Mouse (Mus musculus): ENCODE measurements around the gene Trim37.

Trim37 gene

DNA sequence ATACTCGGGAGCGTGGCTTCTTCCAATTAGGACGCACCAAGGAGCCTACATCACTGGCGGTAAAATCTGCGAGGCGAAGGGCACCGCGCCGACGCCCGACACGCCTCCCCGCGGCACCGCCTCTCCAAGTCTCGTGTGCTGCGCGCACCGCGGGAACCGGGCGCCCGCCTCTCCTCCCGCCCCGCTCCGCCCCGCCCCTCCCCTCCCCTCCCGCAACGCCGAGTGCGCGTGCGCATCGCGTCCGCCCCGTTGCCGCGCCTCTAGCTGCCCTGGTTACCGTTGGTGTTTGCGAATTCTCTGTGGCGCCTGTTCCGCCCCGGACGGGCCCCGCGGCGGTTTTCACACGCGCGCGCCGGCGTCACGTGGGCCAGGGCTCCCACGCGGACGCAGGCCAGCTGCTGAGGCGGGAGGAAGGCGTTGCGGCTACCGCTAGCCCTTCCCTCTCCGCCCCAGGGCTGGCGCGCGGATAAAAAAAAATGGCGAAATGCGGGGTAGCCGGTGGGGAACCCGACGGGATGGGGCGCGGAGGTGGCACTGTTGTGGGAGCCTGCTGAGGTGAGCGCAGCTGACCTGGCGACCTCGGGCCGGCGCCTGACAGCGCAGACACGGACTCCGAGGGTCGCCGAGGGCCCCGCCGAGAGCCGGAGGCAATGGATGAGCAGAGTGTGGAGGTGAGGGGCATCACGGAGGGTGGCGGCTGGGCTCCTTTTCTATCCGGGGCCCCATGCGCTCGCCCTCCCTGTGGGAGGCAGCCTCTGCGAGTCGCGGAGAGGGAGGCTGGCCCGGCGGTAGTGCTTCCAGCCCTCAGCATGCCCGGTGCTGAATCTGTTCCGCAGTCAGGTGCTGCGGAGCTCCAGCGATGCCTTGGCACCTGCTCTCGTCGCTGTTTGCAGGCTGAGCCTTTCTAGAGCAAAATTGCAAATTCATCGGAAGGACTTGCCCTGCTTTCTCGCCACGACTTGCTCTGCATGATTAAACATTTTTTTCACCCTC, at the start of gene Trim37:
Gene Trim37, plus strand, starts transcription at position 254 of the 993 bp plus-strand sequence.
- DNase-seq = peak; percentile 83

DNA sequence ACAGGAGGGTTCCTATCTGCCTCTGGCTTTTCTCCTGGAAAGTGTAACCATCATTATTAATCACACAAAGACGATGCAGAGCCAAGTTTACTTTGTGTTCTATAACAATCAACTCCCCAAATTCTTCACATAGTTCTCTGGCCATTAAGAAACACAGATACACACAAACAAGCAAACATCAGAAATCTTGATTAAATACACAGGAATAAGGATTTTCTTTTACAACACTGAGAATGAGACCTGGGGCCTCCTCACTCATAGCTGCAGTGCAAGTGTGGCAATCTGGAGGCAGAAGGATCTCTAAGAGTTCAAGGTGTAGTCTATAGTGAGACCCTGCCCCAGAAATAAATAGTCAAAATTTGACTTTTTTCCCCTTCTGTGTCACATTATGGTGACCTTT, 43.2 kb upstream of the Trim37 start:
- DNase-seq = no peak

DNA sequence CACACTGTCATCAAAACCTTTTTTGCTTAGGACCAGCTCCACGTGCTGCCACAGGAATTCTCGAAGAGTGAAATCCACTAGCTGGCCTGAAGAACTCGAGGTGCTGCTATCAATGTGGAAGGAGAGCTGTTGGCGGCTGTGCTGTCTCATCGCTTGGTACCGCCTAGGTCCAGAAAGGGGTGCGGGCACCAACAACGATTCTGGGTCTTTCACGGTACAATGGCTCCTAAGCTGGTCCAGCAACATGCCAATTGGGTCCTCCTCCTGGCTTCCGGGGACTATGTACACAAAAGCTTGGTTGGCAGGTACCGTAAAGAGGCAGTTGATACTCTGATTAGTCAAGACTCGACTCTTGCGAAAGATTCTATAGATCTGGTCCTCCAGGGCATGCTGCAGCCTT, 41.4 kb upstream of the Trim37 start:
- no peak for DNase-seq

DNA sequence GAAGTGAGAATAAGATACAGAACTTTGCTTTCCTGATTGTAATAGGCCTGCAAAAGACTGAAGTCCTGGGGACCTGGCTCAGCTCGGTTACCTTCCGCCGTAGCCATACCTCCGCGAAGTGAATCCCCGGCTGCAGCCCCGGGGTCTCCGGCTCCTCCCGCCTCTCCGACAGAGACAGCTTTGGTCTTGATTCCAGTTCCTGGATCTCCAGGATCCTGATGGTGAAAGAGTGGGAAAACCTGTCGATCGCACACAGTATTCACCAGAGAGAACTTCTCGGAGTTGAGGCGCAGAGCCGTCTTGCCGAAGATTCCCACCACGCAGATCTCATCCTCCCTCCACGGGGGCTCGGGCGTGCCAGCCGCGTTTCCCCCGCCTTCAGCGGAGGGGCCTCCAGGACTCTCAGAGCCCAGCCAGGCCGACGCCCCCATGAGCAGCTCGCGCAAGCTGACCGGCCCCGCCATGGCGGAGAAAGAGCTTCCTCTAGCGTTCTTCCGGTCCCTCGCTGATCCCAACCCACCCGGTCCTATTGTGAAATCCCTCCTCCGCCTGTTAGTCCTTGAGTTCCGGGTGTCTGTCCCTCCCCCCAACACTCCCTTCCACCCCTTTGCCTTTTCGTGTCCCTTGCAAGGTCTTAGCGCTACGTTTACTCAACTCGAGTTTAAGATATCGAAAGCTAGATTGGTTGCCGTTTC, 40.4 kb upstream of the Trim37 start, which contains the start of gene Smg8:
Gene Smg8, minus strand, starts transcription at position 485 of the 695 bp plus-strand sequence.
- DNase-seq = peak; percentile 72

DNA sequence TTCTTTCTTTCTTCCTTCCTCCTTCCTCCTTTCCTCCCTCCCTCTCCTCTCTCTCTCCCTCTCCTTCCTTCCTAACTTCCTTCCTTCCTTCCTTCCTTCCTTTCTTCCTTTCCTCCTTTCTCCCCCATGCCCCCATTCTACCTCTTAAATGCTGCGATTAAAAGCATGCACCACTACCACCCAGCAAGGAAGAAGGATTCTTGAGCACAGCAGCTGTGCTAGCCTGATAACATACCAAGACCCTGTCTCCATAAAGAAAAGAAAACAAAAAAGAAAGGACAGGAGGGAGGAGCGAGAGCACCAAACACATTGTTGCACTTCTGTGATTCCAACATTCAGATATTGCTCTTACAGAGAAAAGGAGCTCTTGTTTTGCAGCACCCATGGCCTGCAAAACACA, 39.7 kb upstream of the Trim37 start:
- no peak for DNase-seq

DNA sequence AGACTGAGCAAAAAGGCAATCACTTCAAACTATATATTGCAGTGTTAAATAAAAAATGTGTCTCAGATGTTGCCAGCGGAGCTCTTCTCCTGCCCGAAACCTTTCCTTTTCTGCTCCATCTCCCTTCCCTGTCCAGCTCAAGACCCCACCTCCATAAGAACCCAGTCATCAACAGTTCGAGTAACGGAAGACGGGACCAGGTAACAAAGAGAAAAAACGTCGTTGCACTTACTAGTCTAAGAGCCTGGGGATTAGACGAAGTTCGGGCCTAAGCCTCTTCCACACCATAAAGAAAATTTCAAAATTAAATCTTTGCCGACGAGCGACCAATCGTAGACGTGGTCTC, 18.5 kb upstream of the Trim37 start, which contains the start of gene Prr11:
Gene Prr11, minus strand, starts transcription at position 300 of the 346 bp plus-strand sequence.
- no peak for DNase-seq

DNA sequence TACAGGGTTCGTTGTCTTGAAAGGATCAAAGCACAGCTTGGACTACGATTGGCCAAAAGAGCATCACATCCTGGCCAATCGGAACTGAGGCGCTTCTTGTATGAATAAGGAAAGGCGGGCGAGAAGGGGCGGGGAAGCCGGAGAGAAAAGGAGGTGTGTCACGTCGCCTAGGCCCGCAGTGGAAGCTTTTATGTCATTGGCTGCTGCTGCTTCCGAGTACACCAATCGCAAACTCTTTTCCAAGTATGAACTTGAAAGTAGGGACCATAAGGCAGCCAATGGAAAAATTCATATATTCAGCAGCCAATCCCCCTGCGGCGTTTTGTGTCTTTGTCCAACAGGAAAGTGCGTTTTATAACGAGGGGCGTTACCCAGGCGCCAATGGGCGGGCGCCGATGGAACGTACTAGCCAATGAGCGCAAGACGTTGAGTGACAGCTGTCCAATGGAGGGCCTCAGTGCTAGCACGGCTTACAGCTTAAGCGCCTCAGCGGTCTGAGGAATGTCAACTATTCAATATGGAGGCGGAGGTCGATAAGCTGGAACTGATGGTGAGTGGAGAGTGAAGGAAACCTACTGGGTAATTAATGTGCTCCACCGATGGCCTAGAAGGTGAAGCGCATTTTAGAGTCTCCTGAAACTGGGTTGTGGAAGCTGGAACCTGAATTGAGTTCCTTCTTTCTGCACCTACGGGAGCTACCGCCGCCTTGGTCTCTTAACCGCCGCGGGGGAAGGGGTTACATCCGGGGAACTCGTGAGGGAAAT, 17.9 kb upstream of the Trim37 start, which contains the start of gene Ska2:
Gene Ska2, plus strand, starts transcription at position 480 of the 764 bp plus-strand sequence.
- DNase-seq = peak; percentile 93

DNA sequence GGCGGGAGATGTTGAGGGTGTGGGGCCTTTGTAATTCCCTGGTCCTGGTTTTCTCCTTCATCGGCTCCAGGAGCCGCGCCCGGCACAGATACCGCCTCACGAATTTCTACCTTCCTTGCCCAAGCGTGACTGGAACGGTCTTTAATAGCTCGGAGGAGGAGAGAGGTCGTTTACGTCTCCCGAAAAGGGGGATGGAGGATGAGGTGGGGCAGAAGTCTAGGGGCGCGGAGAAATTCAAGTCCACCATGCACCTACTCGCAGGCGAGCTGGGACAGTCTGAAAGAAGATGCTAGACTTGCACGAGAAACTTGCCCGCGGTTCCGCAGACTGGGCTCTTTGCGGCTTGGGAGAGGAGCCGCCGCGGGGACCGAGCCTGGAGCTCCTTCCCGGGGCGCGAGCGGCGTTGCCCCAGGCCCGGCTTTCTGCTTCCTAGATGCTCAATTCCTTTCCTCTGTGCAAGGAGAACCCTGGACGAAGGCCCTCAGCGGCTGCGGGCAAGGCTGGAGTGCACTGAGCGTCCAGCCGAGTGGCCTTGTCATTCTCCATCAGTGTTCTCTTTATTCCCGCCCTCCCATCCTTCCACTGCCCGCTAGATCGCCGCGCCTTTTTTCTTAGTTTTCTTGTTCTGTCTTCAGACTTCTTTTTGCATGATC, 17.2 kb upstream of the Trim37 start:
- no peak for DNase-seq

DNA sequence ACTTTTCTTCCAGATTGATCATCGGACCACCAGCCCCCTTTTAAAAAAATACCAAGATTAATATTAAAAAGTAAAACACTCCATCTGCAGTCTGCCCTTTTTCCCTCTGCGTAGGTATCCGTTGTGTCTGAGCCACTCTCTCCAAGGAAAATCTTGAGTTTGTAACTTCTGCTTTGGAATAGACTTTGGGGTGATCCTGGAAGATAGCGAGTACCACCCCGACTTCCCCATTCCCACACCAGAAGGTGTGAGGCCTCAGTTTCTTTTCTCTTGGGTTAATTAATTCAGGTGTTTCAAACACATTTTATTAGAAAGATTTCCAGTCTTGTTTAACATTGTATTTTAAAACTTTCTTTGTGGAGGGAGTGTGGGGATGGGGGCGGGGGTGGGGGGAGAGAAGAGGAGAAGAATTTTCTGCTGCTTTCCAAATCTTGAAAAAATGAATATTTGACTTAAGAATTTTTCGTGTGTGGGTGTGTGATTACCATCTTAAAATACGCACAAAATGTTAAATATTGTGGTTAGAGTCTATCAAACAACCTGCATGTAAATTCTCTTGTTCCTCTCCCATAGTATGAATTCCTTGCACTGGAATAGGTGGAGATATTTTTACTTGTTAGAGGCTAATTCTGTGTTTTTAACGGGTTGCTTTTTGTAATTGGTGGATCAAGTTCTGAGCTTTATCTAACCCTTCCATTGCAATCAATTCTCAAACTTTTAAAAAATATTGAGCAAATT, 16.5 kb upstream of the Trim37 start:
- DNase-seq = no peak

DNA sequence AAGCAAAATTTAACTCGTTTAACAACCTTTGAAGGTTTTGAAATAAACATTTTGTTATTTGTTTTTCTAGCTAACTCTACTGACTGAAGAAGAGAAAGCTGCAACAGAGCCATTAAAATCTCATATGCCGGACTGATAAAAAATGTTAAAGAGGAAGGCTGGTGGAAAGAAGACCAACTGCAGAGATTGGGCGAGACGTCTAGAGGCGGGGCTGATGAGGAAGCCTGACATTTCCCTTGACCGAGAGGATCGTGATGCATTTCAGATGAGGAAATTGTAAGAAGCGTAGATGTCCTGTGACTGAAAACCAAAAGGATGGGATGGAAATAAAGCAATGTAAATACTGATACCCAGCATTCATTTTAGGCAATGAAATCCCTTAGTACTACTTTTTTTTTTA, 5.0 kb upstream of the Trim37 start:
- no peak for DNase-seq

DNA sequence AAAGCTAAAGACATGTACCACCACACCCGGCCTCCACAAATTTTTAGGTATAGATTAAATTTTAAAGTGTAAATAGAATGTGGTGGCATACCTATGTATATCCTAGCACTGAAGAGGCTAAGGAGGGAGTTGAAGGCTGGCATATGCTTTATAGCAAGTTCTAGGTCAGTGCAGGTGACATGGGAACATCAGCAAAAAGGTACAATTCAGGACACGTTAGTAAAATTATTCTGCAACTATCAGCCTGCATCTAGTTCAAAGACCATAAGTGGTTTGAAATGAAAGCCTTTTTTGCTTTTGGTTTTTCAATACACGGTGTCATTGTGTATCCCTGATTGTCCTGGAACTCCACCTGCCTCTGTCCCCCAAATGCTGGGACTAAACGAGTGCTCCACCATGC, 1.3 kb upstream of the Trim37 start:
- DNase-seq = no peak

DNA sequence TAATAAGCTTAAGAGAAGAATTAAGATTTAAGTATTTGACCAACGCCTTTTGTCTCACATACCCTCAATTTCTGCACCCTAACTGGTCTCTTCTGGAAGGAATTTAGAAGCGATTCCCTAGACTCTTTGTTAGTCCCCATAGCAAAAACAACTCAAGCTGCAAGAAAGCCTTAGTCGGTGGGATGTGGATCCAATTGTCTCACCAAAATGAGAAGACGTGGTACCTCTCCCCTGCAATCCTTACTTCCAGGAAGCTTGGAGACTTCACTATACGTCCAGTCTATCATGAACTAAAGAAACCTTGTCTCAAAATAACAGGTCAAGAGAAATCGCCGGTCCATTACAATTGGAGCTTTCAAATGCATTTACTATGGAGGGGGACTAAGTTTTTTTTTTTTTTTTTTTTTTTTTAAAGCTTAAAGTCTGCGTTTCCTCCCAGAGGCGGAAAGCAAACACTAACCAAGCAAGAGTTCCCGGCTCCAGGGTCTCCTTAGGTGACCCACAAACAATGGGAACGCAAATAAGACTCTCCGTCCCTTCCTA, 525 bp upstream of the Trim37 start:
- no peak for DNase-seq

DNA sequence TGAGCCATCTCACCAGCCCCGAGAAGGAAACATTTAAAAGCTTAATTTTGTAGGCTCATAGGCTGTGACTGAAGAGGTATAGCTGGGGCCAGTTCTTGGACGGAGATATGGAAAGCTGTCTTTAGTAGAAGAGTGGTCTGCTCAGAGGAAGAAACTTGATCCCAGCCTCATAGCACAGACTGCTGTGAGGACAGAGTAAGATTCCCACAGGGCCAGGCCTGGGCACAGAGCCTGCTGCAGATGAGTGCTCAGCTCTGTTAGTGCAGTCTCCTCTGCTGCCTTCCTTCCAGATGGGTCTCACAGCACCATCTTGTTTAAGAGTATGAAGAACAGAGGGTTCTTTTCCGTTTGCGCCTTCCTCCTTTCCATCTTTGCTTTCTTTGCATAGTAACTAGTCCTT, 9.4 kb downstream of the Trim37 start:
- DNase-seq = no peak

DNA sequence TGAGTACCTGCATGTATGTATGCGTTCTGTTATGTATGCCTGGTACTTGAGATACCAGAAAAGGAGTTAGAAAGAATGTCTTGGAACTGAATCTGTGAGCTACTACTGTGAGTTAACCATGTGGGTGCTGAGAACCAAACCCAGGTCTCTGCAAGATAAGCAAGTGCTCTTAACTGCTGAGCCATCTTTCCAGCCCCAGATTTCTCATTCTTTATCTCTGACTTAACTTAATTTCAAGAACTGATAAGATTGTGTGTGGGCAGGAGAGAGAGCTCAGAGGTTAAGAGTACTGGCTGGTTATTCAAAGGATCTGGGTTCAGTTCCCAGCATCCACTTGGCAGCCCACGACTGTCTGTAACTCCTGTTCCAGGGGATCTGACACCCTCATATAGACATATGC, 31.1 kb downstream of the Trim37 start:
- no peak for DNase-seq

DNA sequence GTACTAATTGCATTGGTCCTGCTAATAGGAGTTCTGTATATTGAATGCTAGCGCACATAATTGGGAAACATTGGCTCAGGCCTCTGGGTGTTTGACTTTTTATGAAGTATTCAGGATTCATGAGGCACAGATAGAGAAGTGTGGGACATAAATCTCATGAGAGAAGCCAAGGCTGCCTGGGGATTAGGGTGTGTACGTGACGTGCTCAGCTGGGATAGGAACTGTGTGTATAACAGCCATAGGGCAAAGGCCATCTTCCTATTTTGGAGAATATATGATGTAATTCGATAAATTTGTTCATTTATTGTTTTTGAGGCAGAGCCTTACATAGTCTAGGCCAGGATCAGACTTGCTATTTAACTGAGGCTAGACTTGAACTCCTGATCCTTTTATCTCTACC, 35.8 kb downstream of the Trim37 start:
- DNase-seq = no peak

DNA sequence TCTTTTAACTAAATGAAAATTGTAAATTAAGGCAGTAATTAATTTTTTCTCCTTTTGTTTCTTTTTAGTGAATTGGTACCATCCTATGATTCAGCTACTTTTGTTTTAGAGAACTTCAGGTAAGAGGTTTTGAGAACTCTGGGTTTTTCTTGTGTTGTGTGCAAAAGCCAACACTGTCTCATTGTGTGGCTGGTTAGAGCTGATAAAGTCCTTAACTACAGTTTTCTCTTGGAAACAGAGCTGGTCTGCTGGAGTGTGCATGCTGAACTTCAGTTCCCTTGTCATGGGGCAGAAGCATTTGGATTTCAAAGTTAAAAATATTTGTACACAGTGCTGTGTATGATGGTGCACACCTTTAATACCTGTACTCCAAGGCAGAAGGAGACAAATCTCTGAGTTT, 36.9 kb downstream of the Trim37 start:
- no peak for DNase-seq

DNA sequence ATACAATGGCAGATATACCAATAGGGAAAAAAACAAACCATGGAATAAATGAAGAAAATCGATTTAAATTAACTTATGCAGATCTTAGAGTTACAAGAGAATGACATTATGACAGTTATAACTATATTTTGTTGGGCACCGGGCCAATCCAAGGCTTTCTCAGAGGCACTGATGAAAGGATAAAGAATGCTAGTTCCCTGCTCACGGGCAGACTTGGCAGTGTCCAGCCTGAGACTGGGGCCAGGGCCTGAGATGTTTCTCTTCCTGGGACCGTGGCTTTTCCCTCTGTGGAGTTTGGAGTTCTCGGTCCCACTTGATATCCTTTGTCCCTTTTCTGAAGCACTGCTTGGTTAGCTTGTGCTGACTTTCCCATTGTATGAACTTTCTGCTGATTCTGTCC, 46.7 kb downstream of the Trim37 start:
- DNase-seq = no peak

DNA sequence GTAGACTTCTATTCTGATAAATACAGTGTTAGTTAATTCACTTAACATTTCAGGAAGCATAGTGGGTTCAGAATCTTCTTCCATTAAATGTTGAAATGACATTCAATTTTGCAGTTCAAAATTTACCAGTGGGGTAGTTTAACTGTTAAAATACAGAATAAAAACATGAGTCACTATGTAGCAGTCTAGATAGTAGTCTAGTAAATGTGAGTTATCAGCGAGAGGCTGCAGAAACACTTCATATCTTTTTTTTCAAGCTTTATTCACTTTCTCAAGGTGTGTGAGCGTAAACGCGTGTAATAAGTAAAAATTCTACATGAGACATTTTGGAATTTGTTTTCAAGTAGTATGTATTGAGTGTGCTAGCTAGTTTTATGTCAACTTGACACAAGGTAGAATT, 48.2 kb downstream of the Trim37 start:
- no peak for DNase-seq

DNA sequence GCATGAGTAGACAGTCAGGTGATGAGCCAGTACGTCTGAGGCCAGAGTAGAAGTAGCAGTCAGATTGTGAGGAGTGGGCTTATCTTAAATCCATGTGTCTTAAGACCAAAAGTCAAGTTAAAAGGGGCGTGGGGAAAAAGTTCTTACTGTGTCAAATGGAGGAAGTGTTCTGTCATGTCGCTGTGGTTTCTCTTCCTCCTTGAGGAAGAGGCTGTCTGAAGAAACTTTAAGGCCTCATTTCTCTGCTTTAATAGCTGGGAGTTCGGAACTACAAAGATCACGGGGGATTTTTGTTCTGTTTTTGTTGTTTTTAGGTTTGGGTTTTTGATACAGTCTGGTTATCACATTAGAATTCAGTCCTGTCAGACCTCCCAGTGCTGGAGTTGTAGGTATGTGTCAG, 85.4 kb downstream of the Trim37 start:
- DNase-seq = no peak

DNA sequence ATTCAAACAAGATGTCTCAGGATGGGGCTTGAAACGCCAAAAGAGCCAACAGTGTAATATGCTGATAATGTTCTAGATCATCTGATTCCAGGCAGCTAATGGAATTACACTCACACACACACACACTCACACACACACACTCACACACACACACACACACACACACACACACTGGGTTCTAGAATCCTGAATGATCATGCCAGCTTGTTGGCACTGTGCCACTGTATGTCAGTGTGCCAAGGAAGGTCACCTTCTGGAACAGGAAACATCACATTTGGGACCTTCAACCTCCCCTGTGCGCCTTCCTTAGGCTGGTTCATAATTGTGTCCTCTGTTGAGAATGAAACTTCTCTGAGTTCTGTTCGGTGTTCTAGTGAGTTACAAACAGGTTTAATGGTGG, 95.8 kb downstream of the Trim37 start:
- DNase-seq = no peak

DNA sequence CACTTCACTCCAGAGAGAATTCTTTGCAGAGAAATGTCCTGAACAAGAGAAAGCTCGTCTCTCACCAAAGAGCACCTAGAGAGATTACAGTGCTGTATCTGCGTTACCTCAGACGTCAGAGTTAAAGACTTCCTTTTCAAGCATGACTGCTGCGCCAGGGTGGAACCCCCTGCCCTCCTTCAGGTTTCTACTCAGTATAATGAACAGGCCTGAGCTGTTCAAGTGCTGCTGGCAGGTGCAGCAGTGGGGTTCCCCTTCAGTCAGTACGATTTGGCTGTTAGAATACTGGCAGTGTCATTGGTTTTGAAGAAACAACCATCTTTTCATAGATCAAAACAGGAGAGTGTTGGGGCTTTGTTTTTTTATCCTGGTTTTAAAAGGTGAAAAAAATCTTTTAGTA, 100.2 kb downstream of the Trim37 start:
- no peak for DNase-seq

DNA sequence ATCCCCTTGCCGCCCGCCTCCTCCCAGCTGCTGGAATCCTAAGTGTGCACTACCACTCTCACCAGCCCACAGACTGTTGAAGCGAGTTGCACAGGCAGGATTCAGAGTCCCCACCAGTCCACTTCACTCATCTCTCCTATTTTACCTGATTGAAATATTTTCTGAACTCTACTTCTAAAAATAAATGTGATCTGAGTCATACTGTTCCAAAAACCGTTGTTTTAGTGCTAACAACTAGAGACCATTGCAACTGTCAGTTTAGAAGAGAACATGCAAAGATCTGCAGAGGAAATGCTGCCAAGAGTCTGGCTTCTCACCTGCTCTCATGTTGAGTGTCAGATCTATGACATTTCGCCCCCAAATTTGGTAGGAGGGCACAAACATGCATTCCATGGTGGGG, 106.5 kb downstream of the Trim37 start:
- DNase-seq = no peak
